Mouse (Mus musculus) forebrain, embryonic 14.5 days (tissue): ENCODE measurements around the gene Ostf1. TPM values are rescaled to one million over a fixed set of nuclear protein-coding genes. Genes with fewer than 3 reads are reported as not detected.

Experiments used
- ATAC-seq: fragments of 200-750 bp; cut with Nextera tagmentation; 2 replicates; pipeline ENCODE4 v1.8.0; 2017; ENCODE audit warnings: mild to moderate bottlenecking, moderate library complexity
- DNase-seq: peaks from one replicate; pipeline ENCODE4 v3.0.0-alpha.2; 2015; ENCODE audit warnings: low spot score
- H3K27ac ChIP-seq: fragments of 300-500 bp; sonication (generic); 2 replicates; pipeline ENCODE4 v1.5.1; 2014; ENCODE audit warnings: low read depth, mild to moderate bottlenecking, control low read depth, low read length, moderate library complexity
- H3K27me3 ChIP-seq: fragments of 300-500 bp; sonication (generic); replicated peaks from 2 replicates; pipeline ENCODE4 v1.6.1; 2014; ENCODE audit warnings: low read length, control low read depth, mixed read lengths; ENCODE audit not compliant: control insufficient read depth, insufficient read depth
- H3K36me3 ChIP-seq: fragments of 300-500 bp; sonication (generic); 2 replicates; pipeline ENCODE4 v1.6.1; 2014; ENCODE audit warnings: low read length, control low read depth; ENCODE audit not compliant: control insufficient read depth, insufficient read depth
- H3K4me1 ChIP-seq: fragments of 300-500 bp; sonication (generic); 2 replicates; pipeline ENCODE4 v1.6.1; 2014; ENCODE audit warnings: antibody characterized with exemption, low read length, control low read depth; ENCODE audit not compliant: control insufficient read depth, insufficient read depth
- H3K4me2 ChIP-seq: fragments of 300-500 bp; sonication (generic); 2 replicates; pipeline ENCODE4 v1.6.1; 2014; ENCODE audit warnings: mild to moderate bottlenecking, control low read depth, low read length
- H3K4me3 ChIP-seq: fragments of 300-500 bp; sonication (generic); 2 replicates; pipeline ENCODE4 v1.5.1; 2014; ENCODE audit warnings: low read depth, low read length, control low read depth
- H3K9ac ChIP-seq: fragments of 300-500 bp; sonication (generic); 2 replicates; pipeline ENCODE4 v1.6.1; 2014; ENCODE audit warnings: mild to moderate bottlenecking, low read length, control low read depth, moderate library complexity
- H3K9me3 ChIP-seq: fragments of 300-500 bp; sonication (generic); replicated peaks from 2 replicates; pipeline ENCODE4 v1.6.1; 2016; ENCODE audit warnings: low read length, control low read depth, mixed read lengths; ENCODE audit not compliant: control insufficient read depth
- WGBS: fragments of 180-500 bp; shearing (Covaris S2); extraction: QIAGEN DNeasy Blood & Tissue Kit; methylation state at CpG from one replicate; pipeline ENCODE4 v1.1.7; 2014; 5-methylcytosine and 5-hydroxymethylcytosine counted together
- polyA plus RNA-seq: library from polyadenylated mRNA; unstranded; fragments of >200 nt; fragmentation: Nextera tagmentation; extraction: Ambion mirVana; gene quantifications from 2 replicates; pipeline ENCODE4 v1.2.1, GENCODE M21; 2014

The Ostf1 gene
- polyA plus RNA-seq, 1 experiment from 2014 or later, result 40.6 TPM

DNA sequence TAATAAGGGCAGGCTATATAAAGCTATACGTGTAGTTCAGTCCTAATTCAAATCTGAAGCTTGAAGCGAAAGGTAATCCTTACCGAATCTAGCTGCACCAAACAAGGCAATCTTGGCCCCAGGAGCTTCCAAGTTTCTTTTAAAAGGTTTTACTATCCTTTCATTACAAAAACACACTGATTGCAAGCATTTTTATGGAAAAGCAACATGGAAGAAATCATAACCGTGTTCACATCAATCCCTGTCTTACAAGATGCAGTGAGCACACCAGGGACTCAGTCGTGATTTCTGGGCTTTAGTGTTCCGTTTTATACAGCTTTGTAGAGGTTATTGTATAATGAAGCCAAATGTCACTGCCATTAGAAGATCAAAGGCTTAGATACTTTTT is 16.9 kb upstream of the Ostf1 start:
- WGBS, result 86% methylated on average over 6 of the region's 6 CpGs
- no peak overlapping the region for H3K27ac ChIP-seq
- no peak overlapping the region for H3K4me3 ChIP-seq
- H3K4me2 ChIP-seq, result no peak overlapping the region
- no peak for ATAC-seq
- H3K36me3 ChIP-seq, result no peaks in the 10 kb centered on the region
- no peaks in the 10 kb centered on the region for H3K9me3 ChIP-seq
- no peaks in the 10 kb centered on the region for H3K27me3 ChIP-seq
- H3K4me1 ChIP-seq, result no peaks in the 10 kb centered on the region
- H3K9ac ChIP-seq, result no peak overlapping the region
- DNase-seq, result no peak

GRCm38 (mm10) chr19:18647775-18648557 is 16.3 kb upstream of the Ostf1 start:
- H3K27ac ChIP-seq, result no peak overlapping the region
- H3K9ac ChIP-seq, result no peak overlapping the region
- no peaks in the 10 kb centered on the region for H3K4me1 ChIP-seq
- no peaks in the 10 kb centered on the region for H3K36me3 ChIP-seq
- ATAC-seq, result no peak
- no peaks in the 10 kb centered on the region for H3K9me3 ChIP-seq
- H3K4me3 ChIP-seq, result no peak overlapping the region
- H3K4me2 ChIP-seq, result no peak overlapping the region
- no peaks in the 10 kb centered on the region for H3K27me3 ChIP-seq
- 89% methylated on average over 9 of the region's 9 CpGs for WGBS
- DNase-seq, result no peak

- 77% methylated on average over 5 of the region's 5 CpGs for WGBS
Measured at GRCm38 (mm10) chr19:18646853-18647420, 15.3 kb upstream of the Ostf1 start.

GRCm38 (mm10) chr19:18646397-18646796 is 14.8 kb upstream of the Ostf1 start:
- WGBS, result 80% methylated on average over 3 of the region's 3 CpGs
- Histone ChIP-seq H3K36me3 (no peaks in the 10 kb centered on the region), H3K27ac (no peak overlapping the region), H3K4me1 (no peaks in the 10 kb centered on the region), H3K27me3 (no peaks in the 10 kb centered on the region), H3K4me2 (no peak overlapping the region), H3K4me3 (no peak overlapping the region), H3K9me3 (no peaks in the 10 kb centered on the region), H3K9ac (no peak overlapping the region)
- ATAC-seq (no peak), DNase-seq (no peak)

More at GRCm38 (mm10) chr19:18646853-18647420, 15.3 kb upstream of the Ostf1 start:
- H3K4me3 ChIP-seq, result no peak overlapping the region
- no peaks in the 10 kb centered on the region for H3K9me3 ChIP-seq
- no peak overlapping the region for H3K9ac ChIP-seq
- DNase-seq, result no peak
- no peak overlapping the region for H3K4me2 ChIP-seq
- H3K27me3 ChIP-seq, result no peaks in the 10 kb centered on the region
- no peak for ATAC-seq
- no peaks in the 10 kb centered on the region for H3K36me3 ChIP-seq
- no peak overlapping the region for H3K27ac ChIP-seq
- no peaks in the 10 kb centered on the region for H3K4me1 ChIP-seq

- WGBS, result 86% methylated on average over 6 of the region's 6 CpGs
- Histone ChIP-seq H3K4me2 (no peak overlapping the region), H3K4me1 (no peaks in the 10 kb centered on the region), H3K9ac (no peak overlapping the region), H3K4me3 (no peak overlapping the region), H3K36me3 (no peaks in the 10 kb centered on the region), H3K27me3 (no peaks in the 10 kb centered on the region), H3K9me3 (no peaks in the 10 kb centered on the region), H3K27ac (no peak overlapping the region)
- DNase-seq (no peak), ATAC-seq (no peak)
Measured at GRCm38 (mm10) chr19:18644084-18644483, 12.5 kb upstream of the Ostf1 start.

DNA sequence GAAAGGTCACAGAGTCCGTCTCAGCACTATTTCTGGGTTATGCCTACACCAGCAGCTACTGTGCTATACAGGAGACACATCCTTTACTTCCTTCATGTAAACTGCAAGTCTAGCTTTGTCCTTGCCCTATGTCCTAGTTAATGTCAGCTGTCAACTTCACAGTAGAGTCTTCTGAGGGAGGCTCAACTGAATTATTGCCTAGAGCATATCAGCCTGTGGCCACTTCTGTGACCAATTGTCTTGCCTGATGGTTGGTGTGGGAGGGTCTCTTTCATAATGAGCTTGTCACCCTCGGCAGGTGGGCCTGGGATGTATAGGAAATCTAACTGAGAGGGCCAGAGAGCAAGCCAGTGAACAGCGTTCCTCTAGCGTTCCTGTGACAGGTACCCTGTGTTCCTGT is 11.8 kb upstream of the Ostf1 start:
- 42% methylated on average over 4 of the region's 4 CpGs for WGBS

DNA sequence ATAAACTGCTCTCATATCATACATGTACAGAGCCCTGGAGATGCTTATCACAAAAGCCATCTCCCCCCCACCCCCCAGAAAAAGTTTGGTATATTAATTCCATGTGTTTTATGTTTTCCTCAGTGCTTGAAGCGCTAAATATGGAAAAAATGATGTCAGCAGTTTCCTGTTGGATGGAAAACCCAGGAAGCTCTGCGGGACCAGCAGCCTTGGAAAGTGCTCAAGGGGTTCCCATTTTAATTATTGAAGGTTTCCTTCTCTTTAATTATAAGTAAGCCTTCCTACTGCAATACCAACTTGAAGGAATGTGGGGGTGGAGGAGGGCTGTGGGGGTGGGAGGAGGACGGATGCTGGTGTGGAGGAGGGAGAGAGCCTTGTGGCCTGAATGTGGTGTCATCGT is 9.4 kb upstream of the Ostf1 start:
- no peak for DNase-seq
- no peak overlapping the region for H3K27ac ChIP-seq
- H3K9ac ChIP-seq, result no peak overlapping the region
- H3K27me3 ChIP-seq, result no peaks in the 10 kb centered on the region
- no peak overlapping the region for H3K4me3 ChIP-seq
- no peak overlapping the region for H3K4me2 ChIP-seq
- 79% methylated on average over 4 of the region's 4 CpGs for WGBS
- ATAC-seq, result no peak
- H3K4me1 ChIP-seq, result no peaks in the 10 kb centered on the region
- H3K36me3 ChIP-seq, result no peaks in the 10 kb centered on the region
- H3K9me3 ChIP-seq, result no peaks in the 10 kb centered on the region

More for the DNA sequence above, 11.8 kb upstream of the Ostf1 start:
- H3K4me1 ChIP-seq, result no peaks in the 10 kb centered on the region
- ATAC-seq (no peak), DNase-seq (no peak)
- H3K4me3 ChIP-seq, result no peak overlapping the region
- no peak overlapping the region for H3K27ac ChIP-seq
- no peaks in the 10 kb centered on the region for H3K9me3 ChIP-seq
- H3K4me2 ChIP-seq, result no peak overlapping the region
- H3K36me3 ChIP-seq, result no peaks in the 10 kb centered on the region
- H3K27me3 ChIP-seq, result no peaks in the 10 kb centered on the region
- H3K9ac ChIP-seq, result no peak overlapping the region

DNA sequence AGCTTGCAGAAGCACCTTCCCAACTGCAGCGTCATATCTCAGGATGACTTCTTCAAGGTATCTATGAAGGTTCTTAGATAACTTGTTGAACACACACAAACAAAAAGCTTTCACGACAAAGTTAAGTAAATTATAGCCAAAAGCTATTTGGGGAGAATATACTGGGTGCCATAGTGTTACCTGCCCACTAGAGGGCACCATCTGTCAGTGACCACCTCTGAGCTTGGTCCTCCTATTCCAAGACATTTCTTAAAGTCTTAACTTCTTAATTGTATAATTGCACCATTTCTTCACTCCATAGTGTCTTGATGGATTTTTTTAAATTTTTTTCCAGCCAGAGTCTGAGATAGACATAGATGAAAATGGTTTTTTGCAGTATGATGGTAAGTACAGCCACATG is 7.9 kb upstream of the Ostf1 start:
- H3K27ac ChIP-seq, result no peak overlapping the region
- no peaks in the 10 kb centered on the region for H3K4me1 ChIP-seq
- H3K9me3 ChIP-seq, result no peaks in the 10 kb centered on the region
- H3K4me2 ChIP-seq, result no peak overlapping the region
- DNase-seq (no peak), ATAC-seq (no peak)
- WGBS, result 22% methylated on average over 2 of the region's 2 CpGs
- no peak overlapping the region for H3K4me3 ChIP-seq
- H3K27me3 ChIP-seq, result no peaks in the 10 kb centered on the region
- no peaks in the 10 kb centered on the region for H3K36me3 ChIP-seq
- H3K9ac ChIP-seq, result no peak overlapping the region

- H3K27ac ChIP-seq, result no peak overlapping the region
- WGBS, result 75% methylated on average over 5 of the region's 5 CpGs
- H3K4me2 ChIP-seq, result no peak overlapping the region
- no peak for ATAC-seq
- H3K27me3 ChIP-seq, result no peaks in the 10 kb centered on the region
- DNase-seq, result no peak
- no peaks in the 10 kb centered on the region for H3K36me3 ChIP-seq
- H3K4me3 ChIP-seq, result no peak overlapping the region
- H3K9ac ChIP-seq, result no peak overlapping the region
- H3K4me1 ChIP-seq, result no peaks in the 10 kb centered on the region
- no peaks in the 10 kb centered on the region for H3K9me3 ChIP-seq
Measured at GRCm38 (mm10) chr19:18638949-18639348, 7.3 kb upstream of the Ostf1 start.
